Mouse (Mus musculus): ENCODE data around the gene Ggn. TPM values are rescaled to one million over a fixed set of nuclear protein-coding genes. Genes with fewer than 3 reads are reported as not detected.

Gene Ggn
- polyA plus RNA-seq, 1 experiment: 0.84 TPM

DNA sequence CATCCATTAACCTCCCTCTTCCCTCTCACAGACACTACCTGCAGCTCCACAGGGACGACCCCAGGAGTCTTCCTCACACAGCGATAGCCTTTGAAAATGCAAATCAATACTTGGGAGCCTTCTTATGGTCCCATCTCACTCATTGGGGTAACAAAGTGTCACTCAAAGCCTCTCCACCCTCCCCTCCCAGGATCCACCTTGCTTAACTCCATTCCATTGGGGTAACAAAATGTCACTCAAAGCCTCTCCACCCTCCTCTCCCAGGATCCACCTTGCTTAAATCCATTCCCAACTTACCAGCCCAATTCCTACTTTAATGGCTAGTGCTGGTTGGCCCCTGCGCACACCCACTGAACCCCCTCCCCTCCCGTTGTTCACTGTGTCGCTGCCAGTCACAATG lies 11.7 kb upstream of the Ggn start:
- no peaks in the 10 kb centered on the region for H3K27me3 ChIP-seq (ENCODE audit: control insufficient read depth, insufficient read depth, low read length)
- TF ChIP-seq POLR2A (IDR thresholded peaks at IDR 0.05; ENCODE audit: low read depth, low read length) (no peak), CTCF (IDR thresholded peaks at IDR 0.05; ENCODE audit: extremely low read depth, insufficient read depth, insufficient read length, insufficient replicate concordance) (no peak)
- no peak overlapping the region for H3K27ac ChIP-seq (ENCODE audit: insufficient read depth, low read length)
- WGBS: 40% methylated on average over 5 of the region's 5 CpGs
- no peak overlapping the region for H3K4me3 ChIP-seq (ENCODE audit: extremely low read depth, insufficient read depth, insufficient read length)
- no peak for DNase-seq (ENCODE audit: low read depth in 1 of 2, low spot score in 2 of 2)
- peaks cover 5% of the 10 kb centered on the region; the same call in 1 of the 2 replicates for H3K36me3 ChIP-seq (ENCODE audit: control insufficient read depth, insufficient read depth, low read length)
- peaks cover 6% of the 10 kb centered on the region for H3K4me1 ChIP-seq (ENCODE audit: control insufficient read depth, insufficient read depth, insufficient read length)

DNA sequence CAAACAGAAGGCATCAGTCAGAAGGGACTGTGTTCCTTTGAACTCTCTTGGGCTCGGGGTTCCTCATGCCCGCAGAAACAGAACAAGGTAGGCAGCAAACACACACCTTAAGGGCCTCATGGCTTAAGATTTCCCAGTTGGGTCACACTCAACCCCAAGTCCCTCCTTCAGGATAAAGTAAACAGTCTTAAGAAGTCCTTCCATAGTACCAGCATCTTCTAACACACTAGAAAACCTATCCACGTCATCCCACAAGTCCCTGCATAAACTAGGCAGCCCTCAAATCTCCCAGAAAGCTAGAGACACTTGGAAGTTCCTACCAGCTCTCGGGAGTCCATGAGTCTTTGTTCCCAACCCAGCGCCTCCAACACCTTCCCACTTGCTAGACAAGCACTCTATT lies 7.7 kb upstream of the Ggn start:
- WGBS: 85% methylated on average over 5 of the region's 5 CpGs
- Histone ChIP-seq H3K36me3 (ENCODE audit: control insufficient read depth, insufficient read depth, low read length) (no peaks in the 10 kb centered on the region), H3K4me1 (ENCODE audit: control insufficient read depth, insufficient read depth, insufficient read length) (no peaks in the 10 kb centered on the region; the same call in 1 of the 2 replicates), H3K27me3 (ENCODE audit: control insufficient read depth, insufficient read depth, low read length) (no peaks in the 10 kb centered on the region), H3K27ac (ENCODE audit: insufficient read depth, low read length) (no peak overlapping the region), H3K4me3 (ENCODE audit: extremely low read depth, insufficient read depth, insufficient read length) (no peak overlapping the region)
- no peak for DNase-seq (ENCODE audit: low read depth in 1 of 2, low spot score in 2 of 2)
- TF ChIP-seq POLR2A (IDR thresholded peaks at IDR 0.05; ENCODE audit: low read depth, low read length) (no peak), CTCF (IDR thresholded peaks at IDR 0.05; ENCODE audit: extremely low read depth, insufficient read depth, insufficient read length, insufficient replicate concordance) (no peak)

DNA sequence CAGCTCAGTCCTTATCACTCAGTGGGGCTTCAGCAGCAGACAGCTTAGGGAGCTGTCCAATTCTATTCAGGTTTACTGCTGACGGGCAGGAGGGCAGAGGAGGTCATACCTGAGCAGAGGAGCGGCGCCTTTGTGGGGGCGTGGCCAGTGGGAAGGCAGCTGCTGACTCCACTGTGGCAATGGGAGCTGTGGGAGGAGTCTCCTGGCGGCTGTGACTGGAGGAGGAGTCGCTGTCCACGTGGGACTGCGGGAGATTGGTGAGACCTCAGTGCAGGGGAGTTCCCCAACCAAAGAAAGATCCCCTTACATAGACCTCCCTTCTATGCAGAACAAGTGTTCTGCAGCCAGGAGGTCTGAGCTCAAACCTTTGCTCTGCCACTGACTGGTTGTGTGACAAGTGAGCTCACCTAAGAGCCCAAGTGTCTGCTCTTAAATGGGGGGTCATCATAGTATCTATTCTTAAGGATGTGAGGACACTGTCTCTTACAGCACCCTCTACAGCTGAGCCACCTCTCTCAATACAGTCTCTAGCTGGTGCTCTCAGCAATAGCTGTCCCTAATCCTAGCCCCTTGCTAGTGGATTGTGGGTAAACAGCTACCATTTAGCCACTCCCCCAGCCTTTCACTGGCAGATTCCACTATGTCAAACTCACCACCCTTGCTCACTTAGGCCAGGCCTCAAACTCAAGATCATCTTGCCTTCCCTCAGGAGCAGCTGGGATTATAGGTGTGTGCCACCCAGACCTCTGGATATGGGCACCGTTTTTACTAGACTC lies 7.1 kb upstream of the Ggn start:
- DNase-seq (ENCODE audit: low read depth in 1 of 2, low spot score in 2 of 2): no peak
- 40% methylated on average over 9 of the region's 9 CpGs for WGBS
- Histone ChIP-seq H3K4me1 (ENCODE audit: control insufficient read depth, insufficient read depth, insufficient read length) (no peaks in the 10 kb centered on the region; the same call in 1 of the 2 replicates), H3K27me3 (ENCODE audit: control insufficient read depth, insufficient read depth, low read length) (no peaks in the 10 kb centered on the region), H3K4me3 (ENCODE audit: extremely low read depth, insufficient read depth, insufficient read length) (no peak overlapping the region), H3K27ac (ENCODE audit: insufficient read depth, low read length) (no peak overlapping the region), H3K36me3 (ENCODE audit: control insufficient read depth, insufficient read depth, low read length) (no peaks in the 10 kb centered on the region)
- no peak for TF ChIP-seq POLR2A (IDR thresholded peaks at IDR 0.05; ENCODE audit: low read depth, low read length)
- no peak for TF ChIP-seq CTCF (IDR thresholded peaks at IDR 0.05; ENCODE audit: extremely low read depth, insufficient read depth, insufficient read length, insufficient replicate concordance)

DNA sequence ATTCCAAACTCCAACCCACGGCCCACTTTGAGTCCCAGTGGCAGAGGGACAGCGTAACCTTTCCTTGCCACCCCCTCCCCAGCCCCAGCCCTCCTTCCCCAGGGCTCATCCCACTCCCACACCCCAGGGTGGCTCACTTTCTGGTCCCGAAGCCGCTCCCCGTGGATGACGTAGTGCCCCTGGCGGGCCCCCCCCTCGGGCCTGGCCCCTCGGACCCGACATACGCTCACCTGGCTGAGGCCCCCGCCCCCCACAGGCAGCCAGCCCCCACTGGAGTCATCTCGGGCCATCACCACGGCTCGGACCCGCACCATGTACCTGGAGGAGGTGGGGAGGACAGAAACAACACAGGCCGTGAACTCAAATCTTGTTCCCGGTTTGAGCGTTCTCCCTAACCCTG lies 2.4 kb upstream of the Ggn start:
- Histone ChIP-seq H3K27me3 (ENCODE audit: control insufficient read depth, insufficient read depth, low read length) (peaks cover 23% of the 10 kb centered on the region), H3K4me1 (ENCODE audit: control insufficient read depth, insufficient read depth, insufficient read length) (peaks cover 20% of the 10 kb centered on the region), H3K27ac (ENCODE audit: insufficient read depth, low read length) (no peak overlapping the region), H3K4me3 (ENCODE audit: extremely low read depth, insufficient read depth, insufficient read length) (no peak overlapping the region), H3K36me3 (ENCODE audit: control insufficient read depth, insufficient read depth, low read length) (no peaks in the 10 kb centered on the region)
- TF ChIP-seq CTCF (IDR thresholded peaks at IDR 0.05; ENCODE audit: extremely low read depth, insufficient read depth, insufficient read length, insufficient replicate concordance): no peak
- TF ChIP-seq POLR2A (IDR thresholded peaks at IDR 0.05; ENCODE audit: low read depth, low read length): no peak
- no peak for DNase-seq (ENCODE audit: low read depth in 1 of 2, low spot score in 2 of 2)
- WGBS: 89% methylated on average over 19 of the region's 19 CpGs

DNA sequence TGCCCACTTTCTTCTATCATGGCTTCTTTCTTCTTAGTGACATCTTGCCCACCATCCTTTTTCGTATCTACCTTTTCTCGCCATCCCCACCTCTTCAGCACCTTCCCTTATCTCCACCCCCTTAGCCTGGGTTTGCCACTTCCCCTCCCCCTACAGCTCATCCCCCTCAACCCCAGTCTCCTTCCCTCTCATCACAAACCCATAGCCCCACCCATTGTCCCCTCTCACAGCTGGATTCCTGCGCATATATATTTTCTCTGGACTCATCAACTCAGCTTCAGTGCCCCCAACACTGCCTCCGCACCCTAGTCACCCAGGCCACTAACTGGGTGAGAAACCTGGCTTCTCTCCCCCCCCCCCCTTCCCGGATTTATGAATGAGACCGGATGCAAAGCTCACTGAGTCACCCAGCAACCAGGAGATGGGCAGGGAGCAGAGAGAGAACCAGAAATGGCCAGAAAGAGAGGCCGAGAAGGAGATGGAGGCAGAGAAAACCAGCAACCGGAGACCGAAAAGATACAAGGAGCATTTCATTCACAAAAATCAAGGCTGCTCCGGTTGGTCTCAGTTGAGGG lies 1.8 kb upstream of the Ggn start:
- H3K27ac ChIP-seq (ENCODE audit: insufficient read depth, low read length): no peak overlapping the region
- TF ChIP-seq CTCF (IDR thresholded peaks at IDR 0.05; ENCODE audit: extremely low read depth, insufficient read depth, insufficient read length, insufficient replicate concordance) (no peak), POLR2A (IDR thresholded peaks at IDR 0.05; ENCODE audit: low read depth, low read length) (no peak)
- no peak for DNase-seq (ENCODE audit: low read depth in 1 of 2, low spot score in 2 of 2)
- 52% methylated on average over 10 of the region's 10 CpGs for WGBS
- no peak overlapping the region for H3K4me3 ChIP-seq (ENCODE audit: extremely low read depth, insufficient read depth, insufficient read length)
- H3K36me3 ChIP-seq (ENCODE audit: control insufficient read depth, insufficient read depth, low read length): 0 out of 2 replicates have a peak, but pooled peaks cover 2% of the 10 kb centered on the region
- peaks cover 23% of the 10 kb centered on the region for H3K27me3 ChIP-seq (ENCODE audit: control insufficient read depth, insufficient read depth, low read length)
- H3K4me1 ChIP-seq (ENCODE audit: control insufficient read depth, insufficient read depth, insufficient read length): peaks cover 20% of the 10 kb centered on the region

DNA sequence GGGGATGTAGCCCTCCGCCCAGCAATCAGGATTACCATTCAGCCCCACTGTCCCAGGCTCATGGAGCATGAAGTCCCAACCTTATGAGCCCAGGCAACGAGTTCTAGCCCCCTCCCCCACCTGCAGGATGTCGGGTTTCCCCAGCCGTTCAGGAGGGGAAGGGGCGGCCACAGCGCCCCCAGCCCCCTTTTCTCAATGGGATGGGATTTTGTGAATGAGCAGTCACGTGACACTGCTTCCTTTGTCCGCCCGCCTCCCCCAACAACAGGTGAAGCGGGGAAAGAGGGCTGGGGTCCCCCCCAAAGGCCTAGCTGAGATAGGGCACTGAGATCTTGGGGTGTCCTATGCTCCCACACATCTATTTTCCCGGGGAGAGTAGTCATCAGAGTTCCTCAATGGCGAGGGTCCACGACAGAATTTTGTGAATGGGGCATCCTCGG lies 1.2 kb upstream of the Ggn start:
- Histone ChIP-seq H3K4me3 (ENCODE audit: extremely low read depth, insufficient read depth, insufficient read length) (peak overlapping the region; percentile 21; the same call in 1 of the 2 replicates), H3K36me3 (ENCODE audit: control insufficient read depth, insufficient read depth, low read length) (peaks cover 7% of the 10 kb centered on the region), H3K4me1 (ENCODE audit: control insufficient read depth, insufficient read depth, insufficient read length) (peaks cover 20% of the 10 kb centered on the region), H3K27ac (ENCODE audit: insufficient read depth, low read length) (no peak overlapping the region), H3K27me3 (ENCODE audit: control insufficient read depth, insufficient read depth, low read length) (peaks cover 23% of the 10 kb centered on the region)
- no peak for DNase-seq (ENCODE audit: low read depth in 1 of 2, low spot score in 2 of 2)
- WGBS: 6% methylated on average over 14 of the region's 14 CpGs
- TF ChIP-seq CTCF (IDR thresholded peaks at IDR 0.05; ENCODE audit: extremely low read depth, insufficient read depth, insufficient read length, insufficient replicate concordance) (no peak), POLR2A (IDR thresholded peaks at IDR 0.05; ENCODE audit: low read depth, low read length) (no peak)

All from spleen, adult 2 months (tissue).